Mouse (Mus musculus): Measurements from ENCODE around the gene Rabgap1l. TPM values are rescaled to one million over a fixed set of nuclear protein-coding genes. Genes with fewer than 3 reads are reported as not detected.

Rabgap1l gene
- polyA plus RNA-seq, 1 experiment = 12.9 TPM

DNA sequence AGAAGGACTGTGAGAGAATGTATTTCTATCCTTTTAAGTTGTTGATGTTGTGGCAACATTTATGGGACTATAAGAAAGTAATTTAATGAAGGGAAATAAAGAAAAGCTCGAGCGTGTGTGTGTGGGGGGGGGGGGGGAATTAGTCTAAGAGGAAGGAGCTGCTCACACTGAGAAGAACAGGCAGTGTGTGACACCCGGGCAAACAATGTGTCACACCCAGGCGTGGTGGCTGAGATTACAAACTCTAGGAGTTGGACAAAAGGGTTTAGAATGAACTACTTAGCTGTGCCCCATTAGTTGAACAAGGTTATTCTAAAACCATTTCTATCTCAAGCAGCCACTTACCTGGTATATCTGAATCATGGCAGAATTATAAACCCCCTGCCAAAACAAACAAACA lies 611.8 kb downstream of the Rabgap1l start:
- TF ChIP-seq CTCF (conservative IDR thresholded peaks at IDR 0.05; ENCODE audit: insufficient read depth, insufficient read length, low read depth, low read length) (no peak), POLR2A (IDR thresholded peaks at IDR 0.05; ENCODE audit: low read depth, low read length) (no peak)
- 44% methylated on average over 4 of the region's 4 CpGs for WGBS
- H3K27me3 ChIP-seq (replicated peaks; ENCODE audit: control insufficient read depth, insufficient read depth, low read length) = no peaks in the 10 kb centered on the region
- no peak overlapping the region for H3K27ac ChIP-seq (ENCODE audit: insufficient read depth, low read depth, low read length)
- DNase-seq = no peak
- no peaks in the 10 kb centered on the region for H3K36me3 ChIP-seq (ENCODE audit: control insufficient read depth, insufficient read depth, low read length)
- H3K4me1 ChIP-seq (ENCODE audit: control insufficient read depth, insufficient read depth, low read length) = no peaks in the 10 kb centered on the region
- H3K4me3 ChIP-seq (ENCODE audit: insufficient read depth, low read depth, low read length) = no peak overlapping the region

DNA sequence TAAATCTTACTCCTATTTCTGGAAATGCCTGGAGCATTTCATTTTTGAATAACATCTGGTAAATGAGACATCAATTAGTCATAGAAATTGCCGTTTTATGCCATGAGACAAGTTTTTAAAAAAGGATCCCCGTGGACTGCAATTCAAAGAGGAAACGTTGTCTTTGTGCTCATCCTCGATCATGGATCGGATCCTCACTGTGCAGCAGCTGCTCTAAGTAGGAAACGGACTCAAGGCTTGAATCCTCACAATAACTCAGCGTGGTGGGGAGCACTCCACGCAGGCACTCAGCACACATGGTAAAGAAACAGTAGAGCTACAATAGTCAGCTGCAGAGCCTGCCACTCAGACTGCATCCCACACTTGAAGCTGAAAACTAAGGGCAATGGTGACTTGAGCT lies 616.1 kb downstream of the Rabgap1l start:
- WGBS = 80% methylated on average over 8 of the region's 8 CpGs
- Histone ChIP-seq H3K36me3 (ENCODE audit: control insufficient read depth, insufficient read depth, low read length) (no peaks in the 10 kb centered on the region), H3K27me3 (replicated peaks; ENCODE audit: control insufficient read depth, insufficient read depth, low read length) (no peaks in the 10 kb centered on the region), H3K27ac (ENCODE audit: insufficient read depth, low read depth, low read length) (no peak overlapping the region), H3K4me1 (ENCODE audit: control insufficient read depth, insufficient read depth, low read length) (no peaks in the 10 kb centered on the region), H3K4me3 (ENCODE audit: insufficient read depth, low read depth, low read length) (no peak overlapping the region)
- DNase-seq = no peak
- TF ChIP-seq CTCF (conservative IDR thresholded peaks at IDR 0.05; ENCODE audit: insufficient read depth, insufficient read length, low read depth, low read length) = no peak
- TF ChIP-seq POLR2A (IDR thresholded peaks at IDR 0.05; ENCODE audit: low read depth, low read length) = no peak

Other genes starting within 250 kb of the Rabgap1l start
- 13.5 and 14.9 TPM in 2 replicates for gene Rc3h1, start 113.2 kb upstream of the Rabgap1l start, polyA plus RNA-seq (2012; rRNA removed)
- 2.3 and 3.3 TPM in 2 replicates for gene Serpinc1, start 185.4 kb upstream of the Rabgap1l start, polyA plus RNA-seq (2012; rRNA removed)
- gene Zbtb37, start 241.6 kb upstream of the Rabgap1l start, polyA plus RNA-seq (2012; rRNA removed) = 1.7 and 1.8 TPM in 2 replicates